Mouse (Mus musculus) B cell, adult 2 months (primary cell): ENCODE data around the gene Otulinl.

Experiments
- DNase-seq, 2 experiments: peaks; one replicate each; pipeline ENCODE4 v3.0.0; 2022

Gene Otulinl

DNA sequence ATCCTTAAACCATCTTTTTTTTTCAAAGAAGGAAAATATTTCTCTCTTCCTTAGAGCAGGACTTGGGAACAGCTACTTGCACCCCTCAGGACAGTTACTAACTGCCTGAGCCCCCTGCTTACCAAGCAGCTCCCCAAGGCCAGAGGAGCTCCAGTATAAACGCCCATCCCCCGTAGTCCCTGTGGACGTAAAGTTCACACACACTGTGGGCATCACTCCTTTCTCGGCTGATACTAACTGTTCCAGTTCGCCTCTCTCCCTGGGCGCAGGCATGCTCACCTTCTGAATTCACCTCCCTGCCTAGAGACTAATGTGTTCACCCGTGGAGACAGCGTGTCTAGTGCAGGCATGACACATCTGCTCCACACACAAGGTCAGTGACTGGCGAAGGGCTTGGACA, 2.9 kb downstream of the Otulinl start:
- DNase-seq: no peak

DNA sequence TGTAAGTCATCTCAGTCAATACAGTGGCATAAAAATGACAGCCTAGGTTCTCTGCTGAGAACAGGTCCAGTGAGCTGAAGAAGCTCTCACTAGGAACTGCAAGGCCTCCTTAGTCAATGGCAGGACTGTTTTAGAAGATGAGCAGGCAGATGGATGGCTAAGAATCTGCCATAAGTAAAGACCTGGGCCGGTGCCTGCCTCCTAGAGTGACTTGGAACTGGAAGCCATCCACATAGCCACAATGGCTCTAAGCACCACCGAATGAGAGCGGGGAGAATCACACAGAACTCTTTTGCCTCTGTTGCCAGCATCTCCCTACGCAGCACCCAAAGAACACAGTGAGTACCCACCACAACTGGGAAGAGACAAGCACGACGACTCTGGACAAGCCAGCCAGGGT, 3.6 kb downstream of the Otulinl start:
- no peak for DNase-seq

DNA sequence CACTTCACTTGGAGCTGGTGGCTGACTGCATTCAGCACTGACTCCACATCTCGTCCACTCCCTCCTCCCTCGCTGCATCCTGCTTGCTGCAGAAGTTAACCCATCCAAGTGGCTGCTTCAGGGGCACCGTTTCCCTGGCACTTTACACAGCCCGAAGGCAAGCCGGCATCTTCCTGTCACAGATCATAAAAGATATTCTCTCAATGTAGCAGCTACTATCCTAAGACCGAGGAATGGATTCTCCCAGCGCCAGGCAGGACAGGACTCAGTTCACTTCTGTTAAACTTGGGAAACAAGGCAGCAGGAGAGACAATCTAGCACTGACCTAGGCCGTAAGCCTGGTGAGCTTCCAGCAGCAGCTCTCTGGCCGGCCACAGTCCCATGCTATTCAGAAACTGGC, 5.2 kb downstream of the Otulinl start:
- DNase-seq: no peak

DNA sequence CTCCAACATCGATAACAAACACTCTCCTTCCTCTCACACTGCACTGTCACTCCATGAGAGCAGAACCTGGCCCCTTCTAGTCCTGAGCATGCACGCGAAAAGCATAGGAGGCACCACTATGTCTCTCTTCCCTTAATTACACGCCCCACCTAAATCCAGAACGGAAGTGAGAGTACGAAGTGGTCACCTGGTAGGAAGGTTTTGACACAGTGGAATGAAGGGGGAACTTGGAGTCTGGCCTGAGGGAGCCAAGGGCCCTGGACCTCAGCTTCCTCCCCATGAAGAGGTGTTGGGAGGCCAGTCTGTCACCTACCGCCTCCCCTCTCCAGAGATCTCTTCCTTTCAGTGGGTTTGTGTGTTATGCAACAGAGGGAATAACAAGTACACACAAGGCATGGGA, 6.3 kb downstream of the Otulinl start:
- no peak for DNase-seq

DNA sequence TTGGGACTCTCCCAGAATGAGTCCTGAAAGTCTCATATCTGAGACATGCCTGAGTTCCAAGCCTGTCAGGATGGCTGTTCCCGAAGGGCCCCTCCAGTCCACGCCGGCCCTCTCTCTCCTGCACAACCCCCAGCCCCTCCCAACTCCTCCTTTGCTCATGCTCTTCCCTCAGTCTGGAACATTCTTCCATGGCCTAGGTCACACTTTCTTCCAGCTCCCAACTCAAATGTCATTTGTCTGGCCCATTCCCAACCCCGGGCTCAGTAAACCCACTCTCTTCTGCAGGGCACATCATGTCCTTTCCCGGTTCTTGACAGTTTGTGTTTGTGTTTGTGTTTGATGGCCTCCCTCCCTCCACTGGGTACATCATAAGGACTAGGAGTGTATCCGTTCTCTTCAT, 7.3 kb downstream of the Otulinl start:
- no peak for DNase-seq

DNA sequence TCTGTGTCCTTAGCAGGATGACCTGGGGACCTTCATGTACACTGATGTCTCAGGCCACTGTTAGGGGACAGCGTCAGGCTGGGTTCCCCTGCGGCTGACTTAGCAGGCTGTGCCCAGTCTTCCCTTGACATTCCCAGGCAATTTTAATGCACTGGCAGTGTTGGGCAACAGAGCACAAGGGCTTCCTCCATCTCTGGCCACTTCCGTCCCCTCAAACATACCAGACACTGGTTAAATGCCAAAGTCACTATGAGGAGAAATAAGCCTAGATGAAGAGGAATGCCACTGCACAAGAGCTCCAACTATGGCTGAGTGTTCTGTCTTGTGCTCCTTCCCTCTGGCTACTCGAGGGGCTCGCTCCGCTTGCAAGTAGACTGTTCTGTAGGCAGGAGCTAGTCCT, 8.2 kb downstream of the Otulinl start:
- DNase-seq: no peak

GRCm38 (mm10) chr15:27672259-27672658, 9.1 kb downstream of the Otulinl start:
- DNase-seq: no peak

DNA sequence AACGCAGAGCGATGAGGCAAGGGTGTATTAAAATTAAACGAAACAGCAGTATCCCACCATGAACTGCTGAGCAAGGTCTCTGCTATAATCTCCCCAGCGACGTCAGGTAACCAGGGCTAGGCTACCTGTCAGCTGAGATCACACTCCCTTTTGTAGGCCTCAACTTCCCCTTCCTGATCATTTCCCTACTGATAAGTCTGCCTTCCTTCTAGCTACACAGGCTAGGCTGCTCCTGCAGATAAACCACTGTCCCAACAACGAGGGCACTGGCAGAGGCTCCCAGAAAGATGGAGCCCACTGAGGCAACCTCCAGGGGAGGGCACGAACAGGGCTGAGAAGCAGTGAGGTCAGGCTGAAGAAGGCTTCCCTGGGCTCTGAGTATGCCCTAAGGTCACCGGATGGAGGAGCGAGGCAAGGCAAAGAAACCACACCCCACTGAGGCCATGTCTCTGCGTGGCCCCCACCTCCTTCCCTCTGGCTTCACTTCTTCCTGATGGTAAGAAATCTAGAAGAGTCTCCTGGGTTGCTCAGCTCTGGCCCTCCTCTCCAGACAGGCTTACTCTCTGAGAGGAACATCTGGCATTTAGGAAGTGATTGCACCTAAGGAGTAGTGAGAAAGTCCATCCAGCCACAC, 9.7 kb downstream of the Otulinl start:
- no peak for DNase-seq

DNA sequence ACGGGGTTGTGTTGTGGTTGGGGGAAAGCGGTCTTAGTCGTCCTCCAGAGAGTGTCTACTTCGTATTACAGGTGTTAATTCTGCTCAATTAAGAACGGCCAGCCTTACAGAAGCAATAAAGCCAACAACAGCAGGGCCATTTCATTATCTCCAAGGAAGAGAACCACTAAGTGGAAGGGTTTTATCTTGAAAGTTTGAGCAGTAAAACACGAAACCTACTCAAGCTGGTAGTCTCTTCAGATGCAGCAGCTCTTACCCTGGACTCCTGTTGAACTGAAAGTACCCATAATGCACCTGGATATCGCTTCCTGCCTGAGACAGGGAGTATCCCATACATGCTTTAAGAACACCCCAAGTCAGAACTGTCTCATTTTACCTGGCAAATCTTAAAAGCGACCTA, 10.7 kb downstream of the Otulinl start:
- DNase-seq: peak; percentile 29 to 36

GRCm38 (mm10) chr15:27669931-27670411, 11.4 kb downstream of the Otulinl start:
- DNase-seq: no peak

GRCm38 (mm10) chr15:27669276-27669675, 12.1 kb downstream of the Otulinl start:
- no peak for DNase-seq

DNA sequence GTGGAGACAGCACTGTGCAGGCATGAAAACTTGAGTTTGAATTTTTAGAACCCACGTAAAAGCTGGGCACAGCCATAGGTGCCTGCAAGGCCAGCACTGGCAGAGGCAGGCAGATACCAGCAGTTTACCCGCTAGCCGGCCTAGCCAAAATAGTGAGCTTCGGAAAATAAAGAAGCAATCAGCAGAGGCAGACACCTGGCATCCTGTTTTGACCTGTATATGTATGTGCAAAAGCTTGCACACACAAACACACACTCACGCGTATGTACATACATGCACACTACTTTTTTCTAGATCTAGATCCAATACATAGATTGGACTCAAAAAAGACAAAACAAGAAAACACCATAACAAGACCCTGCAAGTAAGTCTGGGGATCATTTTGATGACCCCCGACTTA, 12.8 kb downstream of the Otulinl start:
- DNase-seq: no peak

- DNase-seq: no peak
These were observed 13.3 kb downstream of the Otulinl start for GRCm38 (mm10) chr15:27668001-27668461.

DNA sequence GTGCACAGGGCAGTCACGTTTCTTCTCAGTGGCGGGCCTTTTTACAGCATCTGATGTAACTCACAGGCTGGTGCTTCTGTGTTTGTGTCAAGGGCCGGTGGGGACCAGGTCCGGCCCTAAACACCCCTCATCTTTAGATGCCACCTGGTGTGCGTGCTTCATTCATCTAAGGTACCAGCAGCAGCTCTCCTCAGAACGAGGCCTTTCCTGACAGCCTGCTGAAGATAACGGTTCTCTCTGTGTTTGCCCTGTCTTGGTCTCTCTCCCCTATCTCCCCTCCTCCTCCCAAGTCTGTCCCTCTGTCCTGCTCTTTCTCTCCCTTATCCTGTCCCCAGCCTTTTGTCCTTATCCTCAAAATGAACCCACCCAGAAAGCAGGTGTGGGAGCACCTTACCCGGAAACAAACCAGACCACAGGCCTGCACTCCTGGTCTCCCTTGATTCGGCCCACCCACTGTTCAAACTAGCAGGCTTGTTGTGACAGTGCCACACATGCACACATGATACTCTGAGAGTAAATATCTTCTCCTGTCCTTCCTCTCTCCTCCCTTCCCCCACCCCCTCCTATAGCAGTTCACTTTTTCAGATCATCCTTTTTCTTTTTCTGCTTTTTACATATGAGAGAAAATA, 14.4 kb downstream of the Otulinl start:
- DNase-seq: no peak

- no peak for DNase-seq
These were observed 15.9 kb downstream of the Otulinl start for GRCm38 (mm10) chr15:27665392-27665911.

- peak in 1 of 2 experiments; percentile 37 for DNase-seq
These were observed 17.3 kb downstream of the Otulinl start for GRCm38 (mm10) chr15:27664126-27664525.

- DNase-seq: no peak
These were observed 18.7 kb downstream of the Otulinl start for GRCm38 (mm10) chr15:27662699-27663098.

DNA sequence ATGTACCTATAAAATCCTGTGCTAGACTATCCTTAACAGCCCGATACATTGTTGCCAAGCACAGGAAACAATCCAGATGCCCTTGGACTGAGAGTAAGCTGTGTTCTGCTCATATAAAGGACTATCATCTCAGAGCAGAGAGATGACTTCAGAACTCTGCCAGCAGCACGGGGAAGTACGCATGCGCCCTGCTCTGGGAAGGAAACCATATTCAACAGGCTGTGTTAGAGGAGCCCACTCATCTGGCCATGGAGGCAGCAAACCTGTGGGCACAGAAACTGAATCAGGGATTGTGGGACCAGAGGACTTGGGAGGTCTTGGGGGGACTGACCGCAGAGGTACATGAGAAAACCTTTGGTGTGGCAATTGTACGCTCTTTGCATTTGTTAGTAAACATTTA, 19.7 kb downstream of the Otulinl start:
- no peak for DNase-seq

DNA sequence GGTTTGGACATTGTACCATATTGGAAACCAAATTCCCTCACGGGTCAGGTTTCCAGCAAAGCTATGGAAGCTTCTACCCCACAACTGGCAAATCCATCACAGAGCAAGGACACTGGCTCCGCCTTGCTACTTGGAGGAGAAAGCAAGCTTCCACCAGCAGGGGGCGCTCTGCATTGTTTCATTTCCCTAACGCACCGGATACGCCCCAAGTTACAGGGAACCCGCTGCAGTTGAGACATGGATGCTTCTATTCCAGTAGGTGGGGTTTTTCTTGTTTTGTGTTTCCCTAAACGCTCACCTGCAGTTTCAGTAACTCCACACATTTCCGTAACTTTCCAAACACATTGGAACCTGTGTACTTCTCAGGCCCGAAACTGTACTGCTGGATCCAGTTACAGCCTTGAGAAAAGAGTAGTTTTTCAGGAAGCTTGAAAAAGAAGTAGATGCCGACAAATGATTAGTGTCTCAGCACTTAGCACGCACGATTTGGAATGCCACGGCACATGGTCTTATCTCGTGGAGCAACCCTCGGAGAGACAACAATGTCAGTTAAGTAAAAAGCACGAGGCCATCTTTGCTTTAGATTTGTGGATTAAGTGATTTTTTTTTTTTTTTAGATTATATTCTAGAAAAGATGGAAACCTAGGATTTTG, 21.7 kb downstream of the Otulinl start:
- DNase-seq: peak; percentile 92 to 94

GRCm38 (mm10) chr15:27659143-27659542, 22.2 kb downstream of the Otulinl start:
- no peak for DNase-seq

- no peak for DNase-seq
These were observed 23.0 kb downstream of the Otulinl start for GRCm38 (mm10) chr15:27658356-27658755.

GRCm38 (mm10) chr15:27657866-27658265, 23.5 kb downstream of the Otulinl start:
- DNase-seq: no peak

DNA sequence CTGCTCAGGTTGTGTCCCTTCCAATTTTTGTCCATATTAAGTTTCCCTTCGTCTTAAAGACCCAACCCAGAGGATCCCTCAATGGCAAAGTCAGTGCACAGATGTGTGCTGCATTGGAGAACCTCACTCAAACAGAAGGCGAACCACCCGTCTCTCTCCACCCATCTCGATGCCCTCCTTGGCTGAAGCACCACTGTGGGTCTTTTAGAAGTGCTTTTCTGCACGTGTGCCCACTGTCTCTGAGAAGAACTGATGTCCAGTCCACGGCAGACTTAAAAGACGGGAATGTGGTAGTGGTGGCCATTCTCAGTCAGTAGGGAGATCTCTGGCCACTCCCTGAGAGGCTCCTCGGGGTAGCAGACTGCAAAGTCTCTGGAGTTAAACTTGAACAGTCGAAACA, 24.8 kb downstream of the Otulinl start:
- no peak for DNase-seq

DNA sequence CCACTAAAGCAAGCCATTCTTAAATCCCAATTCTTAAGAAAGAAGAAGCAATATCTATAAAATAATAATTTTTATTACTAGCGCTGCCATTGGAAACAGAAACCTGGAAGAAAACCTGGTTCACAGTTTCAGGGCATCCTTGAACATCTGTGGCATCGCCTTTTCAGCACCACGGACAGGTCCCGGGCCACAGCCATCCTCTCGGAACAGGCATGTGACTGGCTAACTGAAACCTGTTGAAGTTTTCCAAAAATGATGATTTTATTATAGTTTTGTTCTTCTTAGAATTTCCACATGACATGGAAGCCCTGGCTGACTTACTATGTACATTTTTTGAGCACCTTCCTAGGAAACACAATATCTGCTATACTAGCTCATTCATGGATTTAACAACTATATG, 26.4 kb downstream of the Otulinl start:
- peak; percentile 45 to 48 for DNase-seq
